Mouse (Mus musculus): ENCODE data around the gene Cntn5. TPM values are rescaled to one million over a fixed set of nuclear protein-coding genes. Genes with fewer than 3 reads are reported as not detected.

Cntn5 gene
- polyA plus RNA-seq, 1 experiment from 2014 or later, result 3.5 TPM

DNA sequence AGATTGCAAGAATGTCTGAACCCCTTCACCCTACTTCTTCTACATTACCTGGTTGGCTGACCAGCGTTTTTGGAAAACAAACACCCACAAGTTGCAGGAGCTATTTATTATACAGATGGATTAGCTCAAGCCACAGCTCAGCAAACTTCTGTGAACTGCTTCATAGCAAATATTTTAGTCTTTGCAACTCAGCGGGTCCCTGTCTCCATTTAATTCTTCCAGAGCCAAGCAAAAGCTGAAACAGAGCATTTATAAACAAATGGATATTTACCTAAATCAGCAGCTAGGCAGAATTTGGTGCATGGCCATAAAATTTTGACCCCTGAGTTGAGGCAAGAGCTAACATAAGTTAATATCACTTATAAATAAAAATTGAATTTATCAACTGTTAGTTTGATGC, 921.4 kb downstream of the Cntn5 start:
- H3K36me3 ChIP-seq, result no peaks in the 10 kb centered on the region
- no peak overlapping the region for H3K9ac ChIP-seq (replicated peaks)
- WGBS, result 76% methylated on average over 2 of the region's 2 CpGs
- no peak overlapping the region for H3K4me2 ChIP-seq (replicated peaks)
- no peak overlapping the region for H3K27ac ChIP-seq (replicated peaks)
- H3K27me3 ChIP-seq, result no peaks in the 10 kb centered on the region
- H3K9me3 ChIP-seq, result no peaks in the 10 kb centered on the region
- no peak overlapping the region for H3K4me3 ChIP-seq
- ATAC-seq (ENCODE audit: low FRiP score, low read depth), result no peak
- H3K4me1 ChIP-seq, result no peaks in the 10 kb centered on the region

DNA sequence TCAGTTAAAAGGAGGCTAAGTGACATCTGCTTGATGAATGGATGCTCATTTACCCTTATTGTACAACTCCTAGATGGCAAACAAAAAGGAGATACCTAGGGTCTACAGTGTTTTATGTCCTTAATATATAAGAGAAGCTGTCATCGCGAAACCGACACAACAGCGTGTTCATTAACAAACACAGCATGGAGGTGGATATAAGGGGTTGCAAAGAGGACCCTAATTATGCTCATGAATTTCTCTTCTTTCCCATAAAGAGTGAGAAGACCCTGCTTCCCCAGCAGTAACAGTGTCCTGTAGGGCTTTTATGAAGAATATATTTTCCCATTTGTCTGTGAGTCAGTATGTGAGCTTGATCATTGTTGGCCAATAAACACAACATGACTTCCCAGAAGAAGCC, 939.2 kb downstream of the Cntn5 start:
- Histone ChIP-seq H3K4me3 (no peak overlapping the region), H3K4me1 (0 out of 2 replicates have a peak, but pooled peaks cover 3% of the 10 kb centered on the region), H3K9ac (replicated peaks) (no peak overlapping the region), H3K27ac (replicated peaks) (no peak overlapping the region), H3K9me3 (no peaks in the 10 kb centered on the region), H3K36me3 (no peaks in the 10 kb centered on the region), H3K4me2 (replicated peaks) (no peak overlapping the region), H3K27me3 (no peaks in the 10 kb centered on the region)
- WGBS, result 93% methylated on average over 4 of the region's 4 CpGs
- ATAC-seq (ENCODE audit: low FRiP score, low read depth), result no peak

DNA sequence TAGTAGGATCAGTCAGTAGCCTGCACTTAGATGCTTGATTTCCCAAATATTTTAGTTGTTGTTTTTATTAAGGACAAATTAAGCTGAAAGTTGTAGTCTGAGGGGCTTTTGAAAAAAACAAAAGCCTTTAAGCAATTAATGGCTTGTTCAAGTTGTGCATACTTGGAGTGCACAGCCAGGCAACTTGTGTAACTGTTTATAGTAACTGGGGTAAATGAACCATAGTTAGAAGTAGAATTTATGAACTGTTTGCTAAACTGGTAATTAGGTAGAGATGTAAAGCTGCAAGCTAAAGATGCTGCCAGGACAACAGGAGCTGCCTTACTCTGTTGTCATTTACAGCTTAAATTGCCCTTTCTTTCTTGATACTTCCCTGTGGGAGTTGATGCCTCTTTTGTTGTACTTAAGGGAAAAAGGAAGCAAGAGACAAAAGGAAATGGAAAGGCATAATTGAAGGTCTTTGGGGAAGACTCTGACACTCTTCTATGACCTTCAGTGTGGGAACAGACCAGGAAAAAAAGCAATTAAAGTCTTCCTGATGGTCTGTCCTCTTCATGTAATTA, 943.9 kb downstream of the Cntn5 start:
- Histone ChIP-seq H3K9me3 (no peaks in the 10 kb centered on the region), H3K36me3 (no peaks in the 10 kb centered on the region), H3K4me3 (no peak overlapping the region), H3K4me1 (0 out of 2 replicates have a peak, but pooled peaks cover 4% of the 10 kb centered on the region), H3K27ac (replicated peaks) (no peak overlapping the region), H3K9ac (replicated peaks) (no peak overlapping the region), H3K27me3 (no peaks in the 10 kb centered on the region), H3K4me2 (replicated peaks) (no peak overlapping the region)
- ATAC-seq (ENCODE audit: low FRiP score, low read depth), result no peak

DNA sequence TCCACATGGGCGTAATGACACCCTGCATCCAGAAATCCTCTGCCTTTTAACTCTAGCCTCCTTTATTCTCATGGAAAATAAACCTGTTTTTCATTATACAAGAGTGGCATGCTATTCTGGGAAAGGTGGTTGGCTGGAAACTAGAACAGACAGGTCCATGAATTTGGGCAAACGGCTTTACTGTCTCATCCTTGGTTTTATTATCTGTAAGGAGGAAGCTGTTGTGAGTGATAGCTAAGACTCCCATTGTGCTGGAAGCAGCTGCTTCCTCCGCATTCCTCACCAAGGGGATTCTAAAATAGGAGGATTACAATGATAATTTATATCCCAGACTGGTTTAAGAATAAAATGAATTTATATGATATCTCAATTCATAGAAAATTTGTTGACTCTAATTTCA, 955.2 kb downstream of the Cntn5 start:
- 77% methylated on average over 3 of the region's 3 CpGs for WGBS
- no peaks in the 10 kb centered on the region for H3K4me1 ChIP-seq
- ATAC-seq (ENCODE audit: low FRiP score, low read depth), result no peak
- no peaks in the 10 kb centered on the region for H3K27me3 ChIP-seq
- no peak overlapping the region for H3K4me2 ChIP-seq (replicated peaks)
- H3K9ac ChIP-seq (replicated peaks), result no peak overlapping the region
- H3K9me3 ChIP-seq, result no peaks in the 10 kb centered on the region
- H3K27ac ChIP-seq (replicated peaks), result no peak overlapping the region
- no peaks in the 10 kb centered on the region for H3K36me3 ChIP-seq
- no peak overlapping the region for H3K4me3 ChIP-seq

DNA sequence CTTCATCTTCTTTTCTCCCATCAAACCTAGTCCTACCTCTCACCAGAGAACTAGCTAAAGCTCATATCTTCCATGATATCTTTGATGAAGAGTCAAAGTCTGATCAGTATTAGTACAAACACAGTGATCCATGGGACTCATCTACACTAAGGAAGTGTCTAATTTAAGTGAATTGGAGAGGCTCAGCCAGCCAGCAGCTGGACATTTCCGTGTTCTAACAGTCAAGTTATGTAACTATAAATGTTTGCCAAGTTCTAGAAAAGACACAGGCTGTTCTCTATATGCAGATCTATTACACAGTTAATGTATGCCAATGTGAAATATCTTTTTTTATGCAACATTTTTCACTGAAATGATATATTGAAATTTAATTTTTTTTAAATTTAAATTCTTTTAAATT, 959.7 kb downstream of the Cntn5 start:
- no peak for ATAC-seq (ENCODE audit: low FRiP score, low read depth)
- no peak overlapping the region for H3K4me3 ChIP-seq
- H3K4me2 ChIP-seq (replicated peaks), result no peak overlapping the region
- no peak overlapping the region for H3K9ac ChIP-seq (replicated peaks)
- H3K27ac ChIP-seq (replicated peaks), result no peak overlapping the region
- WGBS, result 78% methylated on average over 1 of the region's 1 CpGs
- no peaks in the 10 kb centered on the region for H3K4me1 ChIP-seq
- H3K36me3 ChIP-seq, result no peaks in the 10 kb centered on the region
- no peaks in the 10 kb centered on the region for H3K27me3 ChIP-seq
- H3K9me3 ChIP-seq, result no peaks in the 10 kb centered on the region

DNA sequence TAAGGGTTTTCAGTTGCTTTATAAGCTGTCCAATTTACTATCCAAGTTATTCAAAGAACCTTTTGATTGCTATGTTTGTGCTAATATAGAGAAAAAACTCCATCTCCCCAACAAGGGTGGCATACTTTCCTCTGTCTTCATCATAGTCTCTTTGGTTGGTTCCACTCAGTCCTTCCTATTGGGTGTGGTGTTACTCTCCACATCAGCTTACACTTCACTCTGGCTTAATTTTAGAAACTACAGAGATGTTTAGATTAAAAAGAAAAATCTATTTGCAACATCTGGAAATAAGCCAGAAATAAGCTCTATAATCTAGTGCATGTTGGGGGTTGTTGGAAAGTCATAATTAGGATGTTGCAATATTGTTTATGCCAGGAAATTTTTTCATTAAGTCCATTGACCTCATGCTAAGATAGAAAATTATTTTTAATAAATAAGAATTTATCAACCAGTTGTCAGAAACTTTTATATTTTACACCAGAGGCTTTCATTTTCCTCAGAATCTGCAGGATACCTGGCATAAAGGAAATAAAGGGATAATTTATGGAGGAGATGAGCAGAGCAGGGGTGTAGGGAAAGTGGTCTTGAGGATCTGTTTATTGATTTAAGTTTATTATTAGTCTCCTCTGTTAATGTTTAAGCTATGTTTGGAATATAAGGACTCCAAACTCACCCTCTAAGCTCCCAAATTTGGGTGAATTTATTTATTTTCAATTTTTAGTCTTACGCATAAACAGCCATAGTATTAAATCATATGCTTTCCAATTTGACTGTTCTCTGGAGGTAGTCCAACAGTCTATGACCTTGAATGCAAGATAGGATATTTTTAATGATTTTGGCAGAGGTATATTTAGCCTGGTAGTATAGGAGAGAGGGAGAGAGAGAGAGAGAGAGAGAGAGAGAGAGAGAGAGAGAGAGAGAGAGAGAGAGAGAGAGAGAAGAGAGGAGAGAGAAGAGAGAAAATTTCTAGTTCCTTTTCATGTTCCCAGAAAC, 966.8 kb downstream of the Cntn5 start:
- H3K36me3 ChIP-seq, result no peaks in the 10 kb centered on the region
- H3K9me3 ChIP-seq, result no peaks in the 10 kb centered on the region
- ATAC-seq (ENCODE audit: low FRiP score, low read depth), result no peak
- no peaks in the 10 kb centered on the region for H3K27me3 ChIP-seq
- 92% methylated on average over 1 of the region's 1 CpGs for WGBS
- H3K9ac ChIP-seq (replicated peaks), result no peak overlapping the region
- no peak overlapping the region for H3K4me2 ChIP-seq (replicated peaks)
- H3K4me1 ChIP-seq, result no peaks in the 10 kb centered on the region
- no peak overlapping the region for H3K4me3 ChIP-seq
- no peak overlapping the region for H3K27ac ChIP-seq (replicated peaks)

DNA sequence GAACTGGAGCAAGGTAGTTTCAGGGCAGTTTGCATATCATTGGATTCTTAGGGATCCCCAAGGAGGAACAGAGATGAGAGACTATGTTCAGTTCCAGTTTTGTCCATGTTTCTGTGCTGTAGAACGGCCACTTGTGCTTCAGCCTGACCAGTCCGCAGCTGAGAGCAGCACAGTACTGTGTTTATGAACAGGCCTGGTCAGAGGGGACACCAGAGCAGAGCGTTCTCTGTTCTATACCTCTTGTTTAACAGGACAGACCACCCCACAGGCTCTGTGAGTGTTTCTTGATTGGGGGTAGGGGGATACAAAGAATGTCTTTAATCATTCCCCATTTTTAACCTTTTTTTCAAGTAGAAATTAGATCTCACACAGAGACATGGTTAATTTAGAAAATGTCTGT, 984.0 kb downstream of the Cntn5 start:
- Histone ChIP-seq H3K9ac (replicated peaks) (no peak overlapping the region), H3K9me3 (peaks cover 10% of the 10 kb centered on the region; the same call in 1 of the 2 replicates), H3K4me3 (no peak overlapping the region), H3K36me3 (no peaks in the 10 kb centered on the region), H3K4me2 (replicated peaks) (no peak overlapping the region), H3K4me1 (no peaks in the 10 kb centered on the region), H3K27me3 (no peaks in the 10 kb centered on the region), H3K27ac (replicated peaks) (no peak overlapping the region)
- no peak for ATAC-seq (ENCODE audit: low FRiP score, low read depth)
- 80% methylated on average over 3 of the region's 3 CpGs for WGBS

DNA sequence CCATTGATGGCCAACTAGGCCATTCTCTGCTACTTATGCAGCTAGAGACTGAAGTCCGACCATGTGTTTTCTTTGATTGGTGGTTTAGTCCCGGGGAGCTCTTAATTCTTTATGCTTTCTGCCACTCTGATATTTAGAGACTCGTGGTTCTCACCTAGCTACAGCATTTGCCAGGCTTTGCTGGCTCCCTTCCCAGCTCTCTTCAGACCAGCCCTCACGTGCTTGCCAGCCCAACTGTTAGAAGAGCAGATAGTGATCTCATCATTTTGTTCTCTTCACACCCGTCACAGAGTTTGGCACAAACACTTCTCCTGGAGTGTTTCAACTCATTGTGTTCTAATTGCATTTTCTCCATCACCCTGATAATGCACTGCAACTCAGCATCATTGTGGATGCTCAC, 1005.5 kb downstream of the Cntn5 start:
- 77% methylated on average over 5 of the region's 5 CpGs for WGBS
- Histone ChIP-seq H3K36me3 (no peaks in the 10 kb centered on the region), H3K4me2 (replicated peaks) (no peak overlapping the region), H3K27ac (replicated peaks) (no peak overlapping the region), H3K4me1 (no peaks in the 10 kb centered on the region; the same call in 1 of the 2 replicates), H3K9ac (replicated peaks) (no peak overlapping the region), H3K27me3 (no peaks in the 10 kb centered on the region), H3K9me3 (no peaks in the 10 kb centered on the region), H3K4me3 (no peak overlapping the region)
- ATAC-seq (ENCODE audit: low FRiP score, low read depth), result peak; percentile 42; the same call in 1 of the 2 replicates

DNA sequence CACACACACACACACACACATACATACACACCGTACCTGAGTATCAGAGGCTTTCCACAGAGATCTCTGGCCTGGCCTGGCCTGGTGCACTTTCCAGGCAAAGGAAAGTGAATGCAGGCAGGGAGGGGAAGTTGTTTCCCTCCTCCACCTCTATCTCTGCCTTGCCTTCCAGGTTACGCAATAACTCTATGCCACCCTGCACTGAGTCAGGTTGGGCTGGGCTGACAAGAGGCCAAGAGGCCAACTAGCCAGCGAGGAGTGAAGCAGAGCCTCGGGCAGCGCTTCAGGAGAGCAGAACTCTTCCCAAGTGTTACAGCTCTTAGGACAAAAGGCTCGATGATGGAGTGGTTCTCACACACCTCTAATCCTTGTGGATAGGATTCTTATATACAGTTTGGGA, 1018.4 kb downstream of the Cntn5 start:
- H3K4me2 ChIP-seq (replicated peaks), result no peak overlapping the region
- no peak overlapping the region for H3K4me3 ChIP-seq
- H3K4me1 ChIP-seq, result no peaks in the 10 kb centered on the region
- no peaks in the 10 kb centered on the region for H3K9me3 ChIP-seq
- H3K9ac ChIP-seq (replicated peaks), result no peak overlapping the region
- ATAC-seq (ENCODE audit: low FRiP score, low read depth), result no peak
- no peaks in the 10 kb centered on the region for H3K27me3 ChIP-seq
- no peak overlapping the region for H3K27ac ChIP-seq (replicated peaks)
- H3K36me3 ChIP-seq, result no peaks in the 10 kb centered on the region
- WGBS, result 88% methylated on average over 6 of the region's 6 CpGs

DNA sequence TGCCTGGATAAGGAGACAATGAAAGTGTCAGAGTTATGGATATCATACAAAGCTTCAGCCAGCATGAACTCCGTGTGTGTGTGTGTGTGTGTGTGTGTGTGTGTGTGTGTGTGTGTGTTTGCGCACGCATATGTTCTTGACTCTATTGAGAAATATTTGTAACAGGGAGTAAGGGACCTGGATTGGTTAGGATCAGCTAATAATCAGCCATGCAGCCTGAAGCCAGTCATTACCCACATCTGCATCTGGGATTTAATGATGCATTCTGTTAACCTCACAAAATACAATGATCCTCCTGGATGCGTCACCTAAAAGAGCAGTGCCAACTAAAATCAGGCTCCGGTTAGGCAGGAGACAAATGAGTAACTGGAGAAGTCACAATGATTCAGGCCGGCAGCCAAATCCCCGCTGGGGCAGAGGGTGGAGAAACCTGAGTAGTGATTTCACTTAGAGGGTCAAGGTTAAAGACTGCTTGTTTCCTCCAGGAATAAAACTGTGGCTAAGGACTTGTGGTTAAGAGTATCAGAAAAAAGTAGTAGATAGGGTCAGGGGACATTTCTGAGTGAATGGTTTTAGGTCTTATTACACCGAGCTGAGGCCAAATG, 1021.7 kb downstream of the Cntn5 start:
- H3K27ac ChIP-seq (replicated peaks), result no peak overlapping the region
- no peak for ATAC-seq (ENCODE audit: low FRiP score, low read depth)
- H3K4me1 ChIP-seq, result no peaks in the 10 kb centered on the region
- H3K36me3 ChIP-seq, result no peaks in the 10 kb centered on the region
- no peak overlapping the region for H3K4me2 ChIP-seq (replicated peaks)
- H3K9ac ChIP-seq (replicated peaks), result no peak overlapping the region
- no peaks in the 10 kb centered on the region for H3K27me3 ChIP-seq
- no peaks in the 10 kb centered on the region for H3K9me3 ChIP-seq
- H3K4me3 ChIP-seq, result no peak overlapping the region
- WGBS, result 81% methylated on average over 8 of the region's 8 CpGs

DNA sequence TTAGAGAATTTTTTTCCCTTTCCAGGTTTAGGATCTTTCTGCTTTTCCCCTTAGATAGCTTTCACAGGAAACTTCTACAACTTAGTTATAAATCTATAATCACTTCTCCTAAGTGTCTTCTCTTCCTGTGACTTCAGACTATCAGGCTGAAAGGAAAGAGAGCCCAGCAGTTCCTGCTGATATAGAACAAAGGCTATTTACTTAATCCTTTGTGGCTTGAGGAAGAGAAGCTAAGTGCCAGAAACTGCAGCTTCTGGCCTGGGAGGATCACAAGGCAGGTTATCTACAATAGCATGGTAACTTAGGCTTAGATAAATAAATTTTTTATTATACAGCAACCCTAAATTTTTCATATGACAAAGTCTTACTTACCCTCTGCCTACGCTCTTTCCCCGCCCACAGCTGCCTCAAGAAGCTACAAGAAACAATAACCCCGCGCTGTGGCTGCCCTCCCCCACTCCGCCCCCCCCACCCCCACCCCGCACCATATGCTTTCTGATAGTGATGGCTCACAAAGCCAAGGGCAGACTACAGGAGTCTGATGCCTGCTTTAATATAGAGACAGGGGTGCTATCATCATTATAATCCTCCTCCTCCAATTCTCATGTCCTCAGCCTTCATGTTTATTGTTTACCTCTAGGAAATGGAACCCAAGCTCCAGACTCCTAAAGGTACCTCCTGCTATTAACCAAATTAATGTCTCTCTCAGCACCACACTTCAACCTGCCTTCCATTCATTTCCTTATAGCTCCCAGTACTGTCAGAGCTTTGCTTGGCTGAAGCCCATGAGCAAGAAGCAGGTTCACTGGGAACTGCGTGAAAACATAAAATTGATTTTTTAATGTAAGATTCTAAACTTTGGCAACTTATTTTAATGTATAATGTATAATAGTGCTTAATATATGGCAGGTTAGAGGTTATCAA, 1032.2 kb downstream of the Cntn5 start:
- Histone ChIP-seq H3K4me1 (0 out of 2 replicates have a peak, but pooled peaks cover 4% of the 10 kb centered on the region), H3K27ac (replicated peaks) (no peak overlapping the region), H3K9me3 (no peaks in the 10 kb centered on the region), H3K36me3 (no peaks in the 10 kb centered on the region), H3K4me3 (no peak overlapping the region), H3K4me2 (replicated peaks) (no peak overlapping the region), H3K9ac (replicated peaks) (no peak overlapping the region), H3K27me3 (no peaks in the 10 kb centered on the region)
- WGBS, result 25% methylated on average over 7 of the region's 7 CpGs
- peak; percentile 82 for ATAC-seq (ENCODE audit: low FRiP score, low read depth)
